Mouse (Mus musculus): ENCODE results near the gene Zbtb38. TPM values are rescaled to one million over a fixed set of nuclear protein-coding genes. Genes with fewer than 3 reads are reported as not detected.
A peak's percentile ranks its signal among the peaks of the same experiment; 100 is the strongest.
"Not testable (repeated sequence)": the region's sequence is repeated elsewhere in the genome, so short reads cannot be mapped to it uniquely, and the experiment has no call there.

Zbtb38 gene
- total RNA-seq, 2 experiments from 2014 or later: 42.3 to 45.2 TPM

- DNase-seq (ENCODE audit: low spot score in 2 of 2): no peak
Observed at GRCm38 (mm10) chr9:96644840-96645239, 107.8 kb downstream of the Zbtb38 start.

GRCm38 (mm10) chr9:96644002-96644401 lies 108.6 kb downstream of the Zbtb38 start:
- DNase-seq (ENCODE audit: low spot score in 2 of 2): not testable (repeated sequence)

GRCm38 (mm10) chr9:96639451-96639850 lies 113.2 kb downstream of the Zbtb38 start:
- peak; percentile 56 to 67 for DNase-seq (ENCODE audit: low spot score in 2 of 2)

GRCm38 (mm10) chr9:96638508-96638907 lies 114.1 kb downstream of the Zbtb38 start:
- DNase-seq (ENCODE audit: low spot score in 2 of 2): no peak

- no peak for DNase-seq (ENCODE audit: low spot score in 2 of 2)
Observed at GRCm38 (mm10) chr9:96637157-96637548, 115.5 kb downstream of the Zbtb38 start.

- DNase-seq (ENCODE audit: low spot score in 2 of 2): no peak
Observed at GRCm38 (mm10) chr9:96636423-96637156, 116.0 kb downstream of the Zbtb38 start.

- no peak for DNase-seq (ENCODE audit: low spot score in 2 of 2)
Observed at GRCm38 (mm10) chr9:96635899-96636298, 116.7 kb downstream of the Zbtb38 start.

- no peak for DNase-seq (ENCODE audit: low spot score in 2 of 2)
Observed at GRCm38 (mm10) chr9:96635176-96635575, 117.5 kb downstream of the Zbtb38 start.

GRCm38 (mm10) chr9:96633771-96634170 lies 118.9 kb downstream of the Zbtb38 start:
- no peak for DNase-seq (ENCODE audit: low spot score in 2 of 2)

Other genes starting within 250 kb of the Zbtb38 start
- gene Gm28729, start 227.6 kb downstream of the Zbtb38 start, total RNA-seq (2021): under 1 TPM; 0.41 to 0.49 TPM
- 10 to 100 TPM; 29.4 to 32.6 TPM for gene Rasa2, start 121.2 kb downstream of the Zbtb38 start, total RNA-seq (2021)
- 10 to 100 TPM; 16.6 to 18.9 TPM for gene Pxylp1, start 139.8 kb upstream of the Zbtb38 start, total RNA-seq (2021)